Mouse (Mus musculus) kidney, embryonic 14.5 days (tissue): ENCODE measurements around the gene Pcgf2. TPM values are rescaled to one million over a fixed set of nuclear protein-coding genes. Genes with fewer than 3 reads are reported as not detected.
"Not testable (repeated sequence)": the region's sequence is repeated elsewhere in the genome, so short reads cannot be mapped to it uniquely, and the experiment has no call there.

Experiments
- ATAC-seq: fragments of 200-750 bp; cut with Nextera tagmentation; 2 replicates; pipeline ENCODE4 v1.8.0; 2017; ENCODE audit warnings: moderate number of reproducible peaks, mild to moderate bottlenecking, moderate TSS enrichment, moderate library complexity; ENCODE audit not compliant: low FRiP score, low TSS enrichment
- H3K27ac ChIP-seq: fragments of 300-500 bp; sonication (generic); 2 replicates; pipeline ENCODE4 v1.5.1; 2014; ENCODE audit warnings: low read depth, mild to moderate bottlenecking, low read length, moderate library complexity, mixed read lengths
- H3K27me3 ChIP-seq: fragments of 300-500 bp; sonication (generic); 2 replicates; pipeline ENCODE4 v1.6.1; 2014; ENCODE audit warnings: mild to moderate bottlenecking, low read length; ENCODE audit not compliant: control insufficient read depth, insufficient read depth
- H3K36me3 ChIP-seq: fragments of 300-500 bp; sonication (generic); 2 replicates; pipeline ENCODE4 v1.6.1; 2014; ENCODE audit warnings: low read length, mixed read lengths; ENCODE audit not compliant: control insufficient read depth, insufficient read depth
- H3K4me1 ChIP-seq: fragments of 300-500 bp; sonication (generic); 2 replicates; pipeline ENCODE4 v1.6.1; 2014; ENCODE audit warnings: low read length, mixed read lengths; ENCODE audit not compliant: control insufficient read depth, insufficient read depth
- H3K4me2 ChIP-seq: fragments of 300-500 bp; sonication (generic); replicated peaks from 2 replicates; pipeline ENCODE4 v1.6.1; 2014; ENCODE audit warnings: low read depth, mild to moderate bottlenecking, low read length
- H3K4me3 ChIP-seq: fragments of 300-500 bp; sonication (generic); 2 replicates; pipeline ENCODE4 v1.5.1; 2014; ENCODE audit warnings: mild to moderate bottlenecking, low read length
- H3K9ac ChIP-seq: fragments of 300-500 bp; sonication (generic); 2 replicates; pipeline ENCODE4 v1.6.1; 2014; ENCODE audit warnings: low read depth, mild to moderate bottlenecking, low read length, moderate library complexity
- H3K9me3 ChIP-seq: fragments of 300-500 bp; sonication (generic); 2 replicates; pipeline ENCODE4 v1.6.1; 2016; ENCODE audit warnings: low read length; ENCODE audit not compliant: control insufficient read depth
- WGBS: fragments of 180-500 bp; shearing (Covaris S2); extraction: QIAGEN DNeasy Blood & Tissue Kit; methylation state at CpG from one replicate; pipeline ENCODE4 v1.1.7; 2014; 5-methylcytosine and 5-hydroxymethylcytosine counted together
- polyA plus RNA-seq: library from polyadenylated mRNA; unstranded; fragments of >200 nt; fragmentation: Nextera tagmentation; extraction: Ambion mirVana; gene quantifications from 2 replicates; pipeline ENCODE4 v1.2.1, GENCODE M21; 2014

The Pcgf2 gene
- polyA plus RNA-seq, 1 experiment from 2014 or later: 19.3 TPM

DNA sequence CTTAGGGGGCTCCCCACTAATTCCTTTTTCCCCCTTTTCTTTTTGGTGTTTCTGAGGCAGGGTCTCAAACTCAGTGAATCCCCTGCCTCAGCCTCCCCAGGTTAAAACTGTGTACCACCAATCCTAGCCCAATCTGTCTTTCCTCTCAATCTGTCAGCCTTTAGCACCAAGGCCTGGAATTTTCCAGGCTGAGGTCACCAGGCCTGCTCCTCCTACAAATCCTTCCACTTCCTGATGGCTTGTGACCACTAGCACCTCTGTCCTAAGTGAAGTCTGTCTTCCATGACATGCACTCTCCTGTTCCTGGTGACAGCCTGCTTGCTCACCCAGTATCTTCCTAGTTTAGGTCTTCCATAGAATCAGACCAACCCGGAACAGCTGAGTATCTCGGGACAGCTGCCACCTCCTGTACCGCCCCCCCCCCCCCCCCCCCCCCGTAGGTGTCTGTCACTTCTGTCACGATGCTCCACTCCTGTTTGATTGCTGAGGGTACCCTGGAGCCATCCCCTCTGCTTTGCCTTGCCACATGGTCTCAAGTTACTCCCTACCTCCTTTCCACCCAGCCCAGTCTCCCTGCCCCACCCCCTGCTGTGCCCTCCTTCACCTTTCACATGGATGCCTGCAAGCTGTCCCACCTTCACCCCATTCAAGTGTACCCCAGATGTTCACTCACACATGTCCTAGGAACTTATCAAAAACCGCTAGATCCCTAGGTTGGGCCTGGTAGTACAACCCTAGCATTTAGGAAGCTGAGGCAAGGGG, 42.9 kb downstream of the Pcgf2 start:
- Histone ChIP-seq H3K27ac (no peak overlapping the region), H3K4me2 (no peak overlapping the region), H3K36me3 (no peaks in the 10 kb centered on the region), H3K4me3 (no peak overlapping the region), H3K9me3 (no peaks in the 10 kb centered on the region), H3K27me3 (peaks cover 2% of the 10 kb centered on the region; the same call in 1 of the 2 replicates), H3K9ac (no peak overlapping the region), H3K4me1 (peaks cover 33% of the 10 kb centered on the region)
- ATAC-seq: no peak
- 53% methylated on average over 3 of the region's 6 CpGs for WGBS

DNA sequence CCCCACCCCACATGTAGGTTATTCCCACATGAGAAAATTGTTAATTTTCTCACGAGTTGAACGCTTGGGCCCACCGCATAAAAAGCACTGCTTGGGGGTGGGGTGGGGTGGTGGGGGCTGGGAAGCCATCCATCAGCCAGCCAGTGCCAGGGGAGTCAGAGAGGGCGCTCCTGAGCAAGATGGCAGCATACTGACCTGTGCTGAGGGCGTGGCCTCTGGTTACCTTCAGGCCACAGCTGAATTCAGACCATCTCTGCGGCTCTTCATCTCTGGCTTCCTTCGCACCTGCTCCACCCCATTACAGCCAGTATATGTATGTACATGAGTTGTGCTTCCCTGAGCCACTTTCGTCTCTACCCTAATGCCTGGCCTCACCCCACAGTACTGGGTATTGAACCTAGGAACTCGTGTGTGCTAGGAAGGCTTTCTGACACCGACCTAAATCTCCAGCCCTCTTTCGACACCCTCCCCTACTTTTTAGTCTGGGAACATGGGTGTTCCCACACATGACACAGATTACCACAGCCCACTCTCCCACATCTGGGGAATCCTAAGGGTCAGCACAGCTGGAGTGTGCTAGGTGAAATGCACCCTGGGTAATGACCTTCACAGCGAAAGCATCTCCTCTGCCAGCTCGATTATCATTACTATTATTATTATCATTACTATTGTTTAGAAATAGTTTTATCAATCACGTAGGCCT, 43.9 kb downstream of the Pcgf2 start:
- 79% methylated on average over 14 of the region's 14 CpGs for WGBS
- no peak for ATAC-seq

DNA sequence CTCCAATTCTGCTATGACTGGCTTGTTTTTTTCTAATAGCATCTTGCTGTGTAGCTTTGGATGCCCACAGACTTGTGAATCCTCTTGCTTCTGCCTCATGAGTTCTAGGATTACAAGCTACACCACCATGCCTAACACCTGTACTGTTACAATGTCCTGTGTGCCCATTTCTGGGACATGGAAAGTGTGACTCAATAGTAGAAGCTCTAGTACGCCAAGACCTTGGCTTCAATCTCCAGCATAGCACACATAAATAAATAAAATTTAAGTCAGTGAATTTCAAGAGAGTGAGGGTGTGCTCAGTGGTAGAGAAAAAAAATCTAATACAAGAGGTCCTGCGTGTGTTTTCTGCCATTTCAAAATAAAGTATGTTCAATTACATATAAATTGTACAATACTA, 46.1 kb downstream of the Pcgf2 start:
- H3K4me2 ChIP-seq: no peak overlapping the region
- H3K9ac ChIP-seq: no peak overlapping the region
- H3K9me3 ChIP-seq: no peaks in the 10 kb centered on the region
- no peaks in the 10 kb centered on the region for H3K27me3 ChIP-seq
- H3K4me1 ChIP-seq: peaks cover 8% of the 10 kb centered on the region
- H3K27ac ChIP-seq: no peak overlapping the region
- no peak for ATAC-seq
- no peak overlapping the region for H3K4me3 ChIP-seq
- 89% methylated on average over 2 of the region's 2 CpGs for WGBS
- H3K36me3 ChIP-seq: no peaks in the 10 kb centered on the region

More for the DNA sequence above, 43.9 kb downstream of the Pcgf2 start:
- Histone ChIP-seq H3K36me3 (no peaks in the 10 kb centered on the region), H3K27ac (no peak overlapping the region), H3K9me3 (no peaks in the 10 kb centered on the region), H3K9ac (no peak overlapping the region), H3K27me3 (peaks cover under 1% of the 10 kb centered on the region; the same call in 1 of the 2 replicates), H3K4me3 (no peak overlapping the region), H3K4me1 (peaks cover 23% of the 10 kb centered on the region), H3K4me2 (no peak overlapping the region)

DNA sequence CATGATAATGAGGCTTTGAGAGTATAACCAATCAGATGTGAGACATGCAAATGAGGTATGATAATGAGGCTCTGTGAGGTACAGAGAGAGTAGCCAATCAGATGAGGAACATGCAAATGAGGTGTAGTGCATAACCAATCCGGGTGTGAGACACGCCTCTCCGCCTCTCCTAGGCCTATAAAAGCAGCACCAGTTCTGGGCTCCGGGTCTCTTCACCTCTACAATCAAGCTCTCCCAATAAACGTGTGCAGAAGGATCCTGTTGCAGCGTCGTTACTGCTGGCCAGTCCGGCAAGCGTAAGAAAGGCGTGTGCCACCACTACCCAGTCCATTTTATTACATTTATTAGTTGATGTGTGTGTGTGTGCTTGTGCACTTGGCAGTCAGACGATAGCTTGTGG, 46.9 kb downstream of the Pcgf2 start:
- H3K4me3 ChIP-seq, H3K4me1 ChIP-seq, H3K36me3 ChIP-seq, ATAC-seq, H3K4me2 ChIP-seq, H3K9me3 ChIP-seq, H3K27ac ChIP-seq, H3K9ac ChIP-seq, H3K27me3 ChIP-seq: not testable (repeated sequence)
- 93% methylated on average over 11 of the region's 11 CpGs for WGBS

DNA sequence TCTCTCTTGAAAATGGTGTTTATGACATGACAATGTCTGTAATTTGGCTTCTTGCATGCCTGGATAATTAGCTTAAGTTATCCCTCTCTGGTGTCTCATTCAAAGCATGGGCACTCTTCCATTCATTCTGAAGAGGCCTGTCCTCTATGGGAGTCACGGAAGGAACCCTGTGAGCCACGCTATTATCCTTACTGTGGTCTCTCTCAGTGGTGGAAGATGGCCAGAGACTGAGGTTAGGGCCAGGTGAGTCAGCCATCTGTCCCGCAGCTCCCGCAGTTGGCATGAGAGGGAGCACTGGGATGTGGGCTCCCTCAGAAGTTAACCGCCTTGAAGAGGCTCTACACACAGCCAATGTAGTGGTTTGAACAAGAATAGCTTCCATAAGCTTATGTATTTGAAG, 50.0 kb downstream of the Pcgf2 start:
- no peaks in the 10 kb centered on the region for H3K36me3 ChIP-seq
- 61% methylated on average over 5 of the region's 5 CpGs for WGBS
- no peak for ATAC-seq
- H3K4me2 ChIP-seq: no peak overlapping the region
- H3K4me1 ChIP-seq: no peaks in the 10 kb centered on the region
- no peak overlapping the region for H3K27ac ChIP-seq
- H3K9me3 ChIP-seq: no peaks in the 10 kb centered on the region
- H3K4me3 ChIP-seq: no peak overlapping the region
- H3K27me3 ChIP-seq: no peaks in the 10 kb centered on the region
- no peak overlapping the region for H3K9ac ChIP-seq

DNA sequence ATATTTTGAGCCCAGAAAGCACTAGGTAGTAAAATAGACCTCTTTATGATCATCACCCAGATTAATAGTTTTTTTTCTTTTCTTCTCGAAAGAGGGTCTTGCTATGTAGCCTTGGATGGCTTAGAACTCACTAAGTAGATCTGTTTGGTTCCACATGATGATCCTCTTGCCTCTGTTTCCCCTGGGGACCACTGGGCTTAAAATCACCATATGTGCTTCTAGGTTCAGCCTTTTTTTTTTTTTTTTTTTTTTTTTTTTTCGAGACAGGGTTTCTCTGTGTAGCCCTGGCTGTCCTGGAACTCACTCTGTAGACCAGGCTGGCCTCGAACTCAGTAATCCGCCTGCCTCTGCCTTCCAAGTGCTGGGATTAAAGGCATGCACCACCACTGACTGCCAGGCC, 51.8 kb downstream of the Pcgf2 start:
- not testable (repeated sequence) for H3K9ac ChIP-seq, H3K27ac ChIP-seq, H3K9me3 ChIP-seq, ATAC-seq, H3K27me3 ChIP-seq, H3K4me2 ChIP-seq, H3K36me3 ChIP-seq, H3K4me1 ChIP-seq, H3K4me3 ChIP-seq
- WGBS: 79% methylated on average over 4 of the region's 4 CpGs

DNA sequence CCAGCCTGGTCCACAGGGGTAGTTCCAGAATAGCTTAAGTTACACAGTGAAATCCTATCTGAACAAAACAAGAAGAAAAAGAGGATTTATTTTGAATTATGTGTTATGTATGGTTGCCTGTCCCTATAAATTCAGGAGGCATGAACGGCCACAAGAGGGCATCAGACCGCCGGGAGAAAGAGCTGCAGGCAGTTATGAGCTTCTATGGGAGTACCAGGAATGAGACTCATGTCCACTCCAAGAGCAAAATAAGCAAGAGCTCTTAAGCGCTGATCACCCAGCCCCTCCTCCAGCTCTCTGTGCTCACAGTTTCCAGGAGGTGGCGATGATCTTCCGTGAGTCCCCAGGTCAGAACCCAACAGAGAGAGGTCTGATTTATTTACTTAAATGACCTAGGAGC, 55.5 kb downstream of the Pcgf2 start:
- Histone ChIP-seq H3K9ac (no peak overlapping the region), H3K36me3 (no peaks in the 10 kb centered on the region), H3K9me3 (no peaks in the 10 kb centered on the region), H3K4me1 (no peaks in the 10 kb centered on the region), H3K4me3 (no peak overlapping the region), H3K27me3 (no peaks in the 10 kb centered on the region), H3K4me2 (no peak overlapping the region), H3K27ac (no peak overlapping the region)
- WGBS: 2% methylated on average over 6 of the region's 6 CpGs
- ATAC-seq: no peak; the same call in 1 of the 2 replicates

DNA sequence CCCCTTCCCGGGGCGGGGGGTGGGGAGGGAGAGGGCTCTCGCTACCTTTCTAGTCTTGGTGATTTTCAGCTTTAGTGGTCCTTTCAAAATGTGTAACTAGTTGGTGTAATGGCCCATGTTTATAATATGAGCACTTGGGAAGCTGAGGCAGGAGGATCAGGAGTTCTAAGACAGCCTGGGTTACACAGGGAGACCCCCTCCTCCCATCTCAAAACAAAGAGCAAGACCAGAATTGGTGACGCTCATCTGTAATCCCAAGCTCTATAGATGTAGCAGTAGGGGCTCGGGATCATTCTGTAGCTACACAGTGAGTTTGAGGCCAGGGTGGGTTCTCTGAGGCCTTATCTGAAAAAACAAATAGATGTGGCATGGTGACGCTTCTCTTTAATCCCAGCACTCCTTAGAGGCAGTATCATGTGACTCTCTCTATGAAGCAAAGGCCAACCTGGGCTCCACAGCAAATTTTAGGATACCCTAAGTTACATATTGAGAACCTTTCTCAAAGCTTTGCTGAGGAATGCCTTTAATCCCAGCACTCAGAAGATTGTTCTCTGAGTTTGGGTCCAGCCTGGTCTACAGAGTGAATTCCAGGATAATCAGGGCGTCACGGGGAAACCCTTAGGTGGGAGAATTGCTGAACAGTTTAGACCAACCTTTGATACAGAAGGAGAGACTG, 56.8 kb downstream of the Pcgf2 start:
- H3K4me3 ChIP-seq: no peak overlapping the region
- H3K27me3 ChIP-seq: no peaks in the 10 kb centered on the region
- no peaks in the 10 kb centered on the region for H3K36me3 ChIP-seq
- H3K4me1 ChIP-seq: no peaks in the 10 kb centered on the region
- no peak for ATAC-seq
- no peak overlapping the region for H3K9ac ChIP-seq
- no peak overlapping the region for H3K4me2 ChIP-seq
- H3K9me3 ChIP-seq: no peaks in the 10 kb centered on the region
- WGBS: 78% methylated on average over 8 of the region's 8 CpGs
- H3K27ac ChIP-seq: no peak overlapping the region

DNA sequence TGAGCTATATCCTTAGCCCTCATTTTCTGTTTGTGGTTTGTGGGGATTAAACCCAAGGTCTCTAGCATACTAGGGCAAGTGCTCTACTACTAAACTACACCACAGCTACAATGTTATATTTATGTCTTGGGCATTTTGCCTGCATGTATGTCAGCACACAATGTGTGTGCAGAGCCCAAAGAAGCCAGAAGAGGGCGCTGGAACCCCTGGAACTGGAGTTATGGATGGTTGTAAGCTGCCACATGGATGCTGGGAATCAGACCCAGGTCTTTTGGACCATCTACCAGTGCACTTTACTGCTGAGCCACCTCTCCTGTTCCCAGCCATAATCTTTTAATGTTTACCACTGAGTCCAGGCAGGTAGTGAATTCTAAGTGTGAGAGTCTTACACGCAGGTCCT, 57.6 kb downstream of the Pcgf2 start:
- Histone ChIP-seq H3K36me3 (no peaks in the 10 kb centered on the region), H3K27me3 (no peaks in the 10 kb centered on the region), H3K27ac (no peak overlapping the region), H3K4me2 (no peak overlapping the region), H3K4me1 (no peaks in the 10 kb centered on the region), H3K9me3 (no peaks in the 10 kb centered on the region), H3K9ac (no peak overlapping the region), H3K4me3 (no peak overlapping the region)
- no peak for ATAC-seq
- 57% methylated on average over 2 of the region's 2 CpGs for WGBS
